Mouse (Mus musculus): ENCODE results near the gene Fam171a2. TPM values are rescaled to one million over a fixed set of nuclear protein-coding genes. Genes with fewer than 3 reads are reported as not detected.

The Fam171a2 gene
- total and polyA plus RNA-seq, 2 experiments from 2014 or later = 1.7 to 40.8 TPM

- Histone ChIP-seq H3K9ac (replicated peaks; ENCODE audit: low read depth, low read length) (peak within 1 kb of the TSS; percentile 66), H3K4me3 (ENCODE audit: low read depth, low read length) (peak within 1 kb of the TSS; percentile 89), H3K27me3 (ENCODE audit: control insufficient read depth, insufficient read depth, low read length) (no peaks in the 10 kb centered on the region), H3K27ac (ENCODE audit: low read depth) (peak within 1 kb of the TSS; percentile 91), H3K4me1 (ENCODE audit: control insufficient read depth, insufficient read depth) (peaks cover 16% of the 10 kb centered on the region; the same call in 1 of the 2 replicates), H3K36me3 (replicated peaks; ENCODE audit: control insufficient read depth, insufficient read depth, low read length) (peaks cover 8% of the 10 kb centered on the region), H3K4me2 (ENCODE audit: low read depth, low read length) (peak within 1 kb of the TSS; percentile 99), H3K9me3 (replicated peaks; ENCODE audit: control insufficient read depth, low read length) (no peaks in the 10 kb centered on the region)
- 0% methylated on average over 29 of the region's 29 CpGs for WGBS
- peak; percentile 99 for DNase-seq (ENCODE audit: low spot score)
- peak; percentile 86; the same call in 1 of the 2 replicates for TF ChIP-seq EP300 (IDR thresholded peaks at IDR 0.05; ENCODE audit: low read depth)
- no peak for TF ChIP-seq CTCF (IDR thresholded peaks at IDR 0.05; ENCODE audit: low read depth)
- ATAC-seq (ENCODE audit: insufficient read depth, low read depth) = peak; percentile 93
Measured at GRCm38 (mm10) chr11:102430121-102431017, 17.1 kb downstream of the Fam171a2 start, which contains the start of gene Grn. TSS of gene Grn (plus strand) at chr11:102430315.

- ATAC-seq (ENCODE audit: insufficient read depth, low read depth) = no peak
- TF ChIP-seq EP300 (IDR thresholded peaks at IDR 0.05; ENCODE audit: low read depth) = no peak
- no peak for TF ChIP-seq CTCF (IDR thresholded peaks at IDR 0.05; ENCODE audit: low read depth)
Measured at GRCm38 (mm10) chr11:102429551-102429950, 17.9 kb downstream of the Fam171a2 start.

GRCm38 (mm10) chr11:102428981-102429540 is 18.4 kb downstream of the Fam171a2 start:
- Histone ChIP-seq H3K4me3 (ENCODE audit: low read depth, low read length) (no peak overlapping the region), H3K36me3 (replicated peaks; ENCODE audit: control insufficient read depth, insufficient read depth, low read length) (no peaks in the 10 kb centered on the region; the same call in 1 of the 2 replicates), H3K4me1 (ENCODE audit: control insufficient read depth, insufficient read depth) (peaks cover 16% of the 10 kb centered on the region; the same call in 1 of the 2 replicates), H3K9me3 (replicated peaks; ENCODE audit: control insufficient read depth, low read length) (no peaks in the 10 kb centered on the region), H3K9ac (replicated peaks; ENCODE audit: low read depth, low read length) (no peak overlapping the region), H3K4me2 (ENCODE audit: low read depth, low read length) (peak overlapping the region; percentile 99; the same call in 1 of the 2 replicates), H3K27me3 (ENCODE audit: control insufficient read depth, insufficient read depth, low read length) (no peaks in the 10 kb centered on the region), H3K27ac (ENCODE audit: low read depth) (no peak overlapping the region)
- TF ChIP-seq CTCF (IDR thresholded peaks at IDR 0.05; ENCODE audit: low read depth) (no peak), EP300 (IDR thresholded peaks at IDR 0.05; ENCODE audit: low read depth) (no peak)
- ATAC-seq (ENCODE audit: insufficient read depth, low read depth) = no peak
- WGBS = 59% methylated on average over 8 of the region's 8 CpGs
- no peak for DNase-seq (ENCODE audit: low spot score)

More at GRCm38 (mm10) chr11:102429551-102429950, 17.9 kb downstream of the Fam171a2 start:
- no peak for DNase-seq (ENCODE audit: low spot score)
- peaks cover 16% of the 10 kb centered on the region; the same call in 1 of the 2 replicates for H3K4me1 ChIP-seq (ENCODE audit: control insufficient read depth, insufficient read depth)
- H3K4me3 ChIP-seq (ENCODE audit: low read depth, low read length) = peak overlapping the region; percentile 89
- H3K4me2 ChIP-seq (ENCODE audit: low read depth, low read length) = peak overlapping the region; percentile 99
- no peaks in the 10 kb centered on the region for H3K27me3 ChIP-seq (ENCODE audit: control insufficient read depth, insufficient read depth, low read length)
- peak overlapping the region; percentile 66 for H3K9ac ChIP-seq (replicated peaks; ENCODE audit: low read depth, low read length)
- H3K36me3 ChIP-seq (replicated peaks; ENCODE audit: control insufficient read depth, insufficient read depth, low read length) = no peaks in the 10 kb centered on the region; the same call in 1 of the 2 replicates
- WGBS = 19% methylated on average over 3 of the region's 3 CpGs
- peak overlapping the region; percentile 91 for H3K27ac ChIP-seq (ENCODE audit: low read depth)
- no peaks in the 10 kb centered on the region for H3K9me3 ChIP-seq (replicated peaks; ENCODE audit: control insufficient read depth, low read length)

DNA sequence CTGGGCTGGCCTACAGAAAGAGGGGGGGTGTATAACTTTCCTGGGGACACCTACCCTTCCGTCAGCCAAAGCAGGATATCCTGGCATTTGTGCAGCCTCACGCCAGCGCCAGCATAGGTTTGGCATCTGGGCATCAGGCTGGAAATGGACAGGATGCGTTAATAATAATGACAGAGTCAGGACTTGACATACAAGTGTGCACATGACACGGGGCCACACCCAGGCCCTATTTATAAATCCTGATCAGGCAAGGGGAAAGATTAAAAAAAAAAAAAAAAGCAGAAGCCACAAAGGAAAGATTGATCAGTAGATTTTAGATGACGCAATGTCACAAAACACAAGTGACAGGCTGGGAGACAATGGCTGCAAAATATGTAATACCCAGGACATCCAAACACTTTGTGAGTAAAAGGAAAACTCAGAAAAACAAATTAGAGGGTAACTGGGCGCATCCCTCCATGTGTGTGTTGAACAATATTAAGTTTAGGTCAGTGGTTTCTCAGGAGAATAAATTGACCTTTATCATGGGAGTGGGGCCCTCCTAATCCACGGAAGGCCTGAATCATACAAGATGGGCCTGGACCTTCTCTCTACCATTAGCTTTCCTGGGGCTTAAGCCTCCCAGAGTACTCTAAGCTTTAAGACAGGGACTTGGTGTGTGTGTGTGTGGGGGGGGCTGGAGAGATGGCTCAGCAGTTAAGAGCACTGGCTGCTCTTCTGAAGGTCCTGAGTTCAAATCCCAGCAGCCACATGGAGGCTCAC is 21.7 kb downstream of the Fam171a2 start:
- Histone ChIP-seq H3K4me2 (ENCODE audit: low read depth, low read length) (no peak overlapping the region), H3K36me3 (replicated peaks; ENCODE audit: control insufficient read depth, insufficient read depth, low read length) (no peaks in the 10 kb centered on the region), H3K27me3 (ENCODE audit: control insufficient read depth, insufficient read depth, low read length) (no peaks in the 10 kb centered on the region), H3K9me3 (replicated peaks; ENCODE audit: control insufficient read depth, low read length) (no peaks in the 10 kb centered on the region; the same call in 1 of the 2 replicates), H3K27ac (ENCODE audit: low read depth) (no peak overlapping the region), H3K9ac (replicated peaks; ENCODE audit: low read depth, low read length) (no peak overlapping the region), H3K4me1 (ENCODE audit: control insufficient read depth, insufficient read depth) (peaks cover 4% of the 10 kb centered on the region; the same call in 1 of the 2 replicates), H3K4me3 (ENCODE audit: low read depth, low read length) (no peak overlapping the region)
- ATAC-seq (ENCODE audit: insufficient read depth, low read depth) (no peak), DNase-seq (ENCODE audit: low spot score) (no peak)
- WGBS = 67% methylated on average over 8 of the region's 8 CpGs
- TF ChIP-seq CTCF (IDR thresholded peaks at IDR 0.05; ENCODE audit: low read depth) (no peak), EP300 (IDR thresholded peaks at IDR 0.05; ENCODE audit: low read depth) (no peak)

GRCm38 (mm10) chr11:102424666-102425065 is 22.8 kb downstream of the Fam171a2 start:
- no peaks in the 10 kb centered on the region for H3K27me3 ChIP-seq (ENCODE audit: control insufficient read depth, insufficient read depth, low read length)
- peaks cover 2% of the 10 kb centered on the region; the same call in 1 of the 2 replicates for H3K4me1 ChIP-seq (ENCODE audit: control insufficient read depth, insufficient read depth)
- no peak for TF ChIP-seq CTCF (IDR thresholded peaks at IDR 0.05; ENCODE audit: low read depth)
- H3K9me3 ChIP-seq (replicated peaks; ENCODE audit: control insufficient read depth, low read length) = peaks cover 2% of the 10 kb centered on the region; the same call in 1 of the 2 replicates
- no peak overlapping the region for H3K27ac ChIP-seq (ENCODE audit: low read depth)
- ATAC-seq (ENCODE audit: insufficient read depth, low read depth) = no peak
- WGBS = 79% methylated on average over 6 of the region's 6 CpGs
- H3K4me2 ChIP-seq (ENCODE audit: low read depth, low read length) = no peak overlapping the region
- no peak for DNase-seq (ENCODE audit: low spot score)
- no peak overlapping the region for H3K4me3 ChIP-seq (ENCODE audit: low read depth, low read length)
- H3K9ac ChIP-seq (replicated peaks; ENCODE audit: low read depth, low read length) = no peak overlapping the region
- H3K36me3 ChIP-seq (replicated peaks; ENCODE audit: control insufficient read depth, insufficient read depth, low read length) = no peaks in the 10 kb centered on the region
